Mouse (Mus musculus) layer of hippocampus, postnatal 25 days (tissue): ENCODE data around the gene Ccdc148. TPM values are rescaled to one million over a fixed set of nuclear protein-coding genes. Genes with fewer than 3 reads are reported as not detected.

Experiments
- DNase-seq, 2 experiments: peaks; one replicate each; pipeline ENCODE4 v3.0.0; 2022; ENCODE audit warnings: mixed read lengths in 2 of 2, low spot score in 1 of 2; ENCODE audit errors: extremely low spot score in 1 of 2
- total RNA-seq, 2 experiments: library from RNA; stranded (reverse); gene quantifications; 2 replicates each; pipeline ENCODE4 v1.2.3; 2021

Gene Ccdc148
- 10 to 100 TPM; 11.3 to 12.7 TPM for total RNA-seq

- peak; percentile 70 for DNase-seq
These were observed at the start of gene Ccdc148, which contains the start of gene Pkp4 for GRCm38 (mm10) chr2:59160605-59160963. Gene Ccdc148 (minus strand): TSS chr2:59160683. Gene Pkp4 (plus strand): TSS chr2:59160850.

- DNase-seq, result no peak
These were observed 47.8 kb upstream of the Ccdc148 start for GRCm38 (mm10) chr2:59208276-59208675.

- DNase-seq, result no peak
These were observed 47.2 kb upstream of the Ccdc148 start for GRCm38 (mm10) chr2:59207725-59208124.

GRCm38 (mm10) chr2:59207240-59207639, 46.8 kb upstream of the Ccdc148 start:
- no peak for DNase-seq

GRCm38 (mm10) chr2:59206190-59206589, 45.7 kb upstream of the Ccdc148 start:
- no peak for DNase-seq

GRCm38 (mm10) chr2:59205092-59205491, 44.6 kb upstream of the Ccdc148 start:
- no peak for DNase-seq

- no peak for DNase-seq
These were observed 43.3 kb upstream of the Ccdc148 start for GRCm38 (mm10) chr2:59203627-59204425.

GRCm38 (mm10) chr2:59202930-59203329, 42.4 kb upstream of the Ccdc148 start:
- no peak for DNase-seq

GRCm38 (mm10) chr2:59200511-59200910, 40.0 kb upstream of the Ccdc148 start:
- DNase-seq, result no peak

- no peak for DNase-seq
These were observed 39.0 kb upstream of the Ccdc148 start for GRCm38 (mm10) chr2:59199476-59199976.

- DNase-seq, result no peak
These were observed 36.7 kb upstream of the Ccdc148 start for GRCm38 (mm10) chr2:59197156-59197555.

GRCm38 (mm10) chr2:59193117-59193516, 32.6 kb upstream of the Ccdc148 start:
- DNase-seq, result no peak

- no peak for DNase-seq
These were observed 31.0 kb upstream of the Ccdc148 start for GRCm38 (mm10) chr2:59191466-59191865.

- DNase-seq, result no peak
These were observed 29.7 kb upstream of the Ccdc148 start for GRCm38 (mm10) chr2:59190186-59190585.

GRCm38 (mm10) chr2:59189661-59190185, 29.2 kb upstream of the Ccdc148 start:
- no peak for DNase-seq

GRCm38 (mm10) chr2:59188306-59188705, 27.8 kb upstream of the Ccdc148 start:
- DNase-seq, result no peak

- DNase-seq, result no peak
These were observed 26.5 kb upstream of the Ccdc148 start for GRCm38 (mm10) chr2:59186966-59187365.

- DNase-seq, result no peak
These were observed 25.6 kb upstream of the Ccdc148 start for GRCm38 (mm10) chr2:59186122-59186521.

GRCm38 (mm10) chr2:59184107-59185064, 23.9 kb upstream of the Ccdc148 start:
- DNase-seq, result no peak

GRCm38 (mm10) chr2:59183541-59183940, 23.1 kb upstream of the Ccdc148 start:
- no peak for DNase-seq
